7 mouse cellular contexts compared by ENCODE assay signal in the genomic region with DNA sequence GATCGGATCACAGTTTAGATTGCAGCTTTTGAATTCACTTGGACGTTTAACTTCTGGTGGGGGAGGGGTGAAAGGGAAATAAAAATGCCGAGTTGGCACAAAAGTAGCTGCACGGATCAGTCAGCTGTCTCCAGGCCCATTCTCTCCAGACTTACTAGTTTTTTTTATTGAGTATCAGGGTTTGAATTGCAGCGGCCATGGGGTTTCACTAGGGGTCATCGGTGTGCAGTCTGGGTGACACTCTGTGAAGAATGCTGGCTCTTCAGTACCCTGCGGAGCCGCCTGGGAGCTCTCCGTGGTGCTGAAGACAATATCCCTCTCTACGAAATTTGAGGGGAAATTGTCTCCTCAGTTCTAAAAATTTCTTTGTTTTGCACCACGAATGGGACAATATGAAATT. TPM values are rescaled to one million over a fixed set of nuclear protein-coding genes. Genes with fewer than 3 reads are reported as not detected.
DNase-seq lines count a peak whose midpoint lies in the region; ATAC-seq and TF ChIP-seq lines count a peak whose summit lies in the region.

No protein-coding gene starts in this region.

- H3K4me2 ChIP-seq in midbrain, embryonic 14.5 days (ENCODE audit: low read length): no peak overlapping the region

- no peak overlapping the region for H3K4me3 ChIP-seq in cortical plate, adult 2 months (ENCODE audit: insufficient read depth, low read length)
- H3K4me3 ChIP-seq in midbrain, embryonic 14.5 days (replicated peaks; ENCODE audit: low read depth, low read length): no peak overlapping the region

- DNase-seq in 416B (ENCODE audit: low read depth) (peak; percentile 67), ES-CJ7 (ENCODE audit: low read depth, low spot score) (peak; percentile 85)
- DNase-seq in heart, postnatal 36 days: peak; percentile 3 to 34
- DNase-seq in kidney, postnatal 36 days: peak; percentile 45 to 77
- peak; percentile 85 for DNase-seq in midbrain, embryonic 14.5 days
- peak; percentile 67 for DNase-seq in yolk sac, embryonic 10.5 days (ENCODE audit: low spot score)

- ATAC-seq in midbrain, embryonic 14.5 days (ENCODE audit: low FRiP score, low TSS enrichment): peak; percentile 83; the same call in 1 of the 2 replicates

- H3K9me3 ChIP-seq in midbrain, embryonic 14.5 days (ENCODE audit: control insufficient read depth, low read length): no peaks in the 10 kb centered on the region

- H3K36me3 ChIP-seq in midbrain, embryonic 14.5 days (ENCODE audit: control insufficient read depth, insufficient read depth, low read length): no peaks in the 10 kb centered on the region

- no peaks in the 10 kb centered on the region for H3K27me3 ChIP-seq in midbrain, embryonic 14.5 days (ENCODE audit: control insufficient read depth, insufficient read depth, low read length)

- no peak for TF ChIP-seq POLR2A in cortical plate, adult 2 months (IDR thresholded peaks at IDR 0.05; ENCODE audit: extremely low read depth, insufficient read depth, low read length)

- peak; percentile 35; the same call in 1 of the 2 replicates for TF ChIP-seq CTCF in cortical plate, adult 2 months (IDR thresholded peaks at IDR 0.05; ENCODE audit: extremely low read depth, insufficient read depth, low read length)

- no peaks in the 10 kb centered on the region; the same call in 1 of the 2 replicates for H3K4me1 ChIP-seq in cortical plate, adult 2 months (ENCODE audit: control insufficient read depth, insufficient read depth, low read length)
- H3K4me1 ChIP-seq in midbrain, embryonic 14.5 days (ENCODE audit: control insufficient read depth, insufficient read depth, low read length): peaks cover 4% of the 10 kb centered on the region

- H3K9ac ChIP-seq in midbrain, embryonic 14.5 days (replicated peaks; ENCODE audit: low read length): no peak overlapping the region

- intact Hi-C loops in heart, postnatal 36 days (cut with DNase I): loop anchor here (10.0 kb wide), 1 partner anchor 304 kb away; no protein-coding TSS in a partner anchor

- H3K27ac ChIP-seq in cortical plate, adult 2 months (ENCODE audit: insufficient read depth, low read length): no peak overlapping the region
- H3K27ac ChIP-seq in midbrain, embryonic 14.5 days (replicated peaks; ENCODE audit: low read depth, low read length): no peak overlapping the region

- WGBS in midbrain, embryonic 14.5 days: 4% methylated on average over 11 of the region's 11 CpGs

RNA-seq across cellular contexts. Expression of a gene that starts 13.5 kb away (rescaled TPM):
- 60.9 and 70.2 TPM in 2 replicates for polyA plus RNA-seq in cortical plate, adult 2 months (2012; rRNA removed)
- total RNA-seq in heart, postnatal 36 days (2021): under 1 TPM; 0.08 to 0.19 TPM
- polyA plus RNA-seq in midbrain, embryonic 14.5 days (2014; fragmentation: Nextera tagmentation; extraction: Ambion mirVana): 97.4 and 102 TPM in 2 replicates

Comparison
In these comparisons a context has a peak if more than half of its experiments do, and no peak if none do; other contexts are left out.
1. DNase-seq: peak in every context shown above with its lines; median percentile 85 in ES-CJ7; 85 in midbrain, embryonic 14.5 days; 67 in 416B; 67 in yolk sac, embryonic 10.5 days; 61 in kidney, postnatal 36 days; 18 in heart, postnatal 36 days.